Mouse (Mus musculus) hindbrain, embryonic 13.5 days (tissue): ENCODE data around the gene Lnx1. TPM values are rescaled to one million over a fixed set of nuclear protein-coding genes. Genes with fewer than 3 reads are reported as not detected.

Experiments used
- ATAC-seq: fragments of 200-750 bp; cut with Nextera tagmentation; 2 replicates; pipeline ENCODE4 v1.8.0; 2017; ENCODE audit warnings: moderate TSS enrichment; ENCODE audit not compliant: low FRiP score
- H3K27ac ChIP-seq: fragments of 300-500 bp; sonication (generic); 2 replicates; pipeline ENCODE4 v1.5.1; 2015; ENCODE audit warnings: inconsistent platforms, mild to moderate bottlenecking, moderate library complexity
- H3K27me3 ChIP-seq: fragments of 300-500 bp; sonication (generic); 2 replicates; pipeline ENCODE4 v1.6.1; 2015; ENCODE audit warnings: mild to moderate bottlenecking, inconsistent platforms
- H3K36me3 ChIP-seq: fragments of 300-500 bp; sonication (generic); 2 replicates; pipeline ENCODE4 v1.6.1; 2015; ENCODE audit warnings: mild to moderate bottlenecking, inconsistent platforms
- H3K4me1 ChIP-seq: fragments of 300-500 bp; sonication (generic); replicated peaks from 2 replicates; pipeline ENCODE4 v1.6.1; 2015; ENCODE audit warnings: inconsistent platforms
- H3K4me2 ChIP-seq: fragments of 300-500 bp; sonication (generic); 2 replicates; pipeline ENCODE4 v1.6.1; 2015; ENCODE audit warnings: inconsistent platforms, mild to moderate bottlenecking, moderate library complexity
- H3K4me3 ChIP-seq: fragments of 300-500 bp; sonication (generic); 2 replicates; pipeline ENCODE4 v1.5.1; 2015; ENCODE audit warnings: mild to moderate bottlenecking, inconsistent platforms
- H3K9ac ChIP-seq: fragments of 300-500 bp; sonication (generic); 2 replicates; pipeline ENCODE4 v1.6.1; 2015; ENCODE audit warnings: mild to moderate bottlenecking, inconsistent platforms
- H3K9me3 ChIP-seq: fragments of 300-500 bp; sonication (generic); 2 replicates; pipeline ENCODE4 v1.6.1; 2016; ENCODE audit warnings: inconsistent platforms
- WGBS: fragments of 180-500 bp; shearing (Covaris S2); methylation state at CpG from one replicate; pipeline ENCODE4 v1.1.7; 2015; 5-methylcytosine and 5-hydroxymethylcytosine counted together
- polyA plus RNA-seq: library from polyadenylated mRNA; unstranded; fragments of >200 nt; fragmentation: Nextera tagmentation; extraction: Ambion mirVana; gene quantifications from 2 replicates; pipeline ENCODE4 v1.2.1, GENCODE M21; 2015

The Lnx1 gene
- polyA plus RNA-seq, 1 experiment from 2014 or later = 3.3 TPM

- Histone ChIP-seq H3K4me1 (no peaks in the 10 kb centered on the region), H3K36me3 (no peaks in the 10 kb centered on the region), H3K9ac (no peak overlapping the region), H3K4me2 (no peak overlapping the region), H3K27me3 (0 out of 2 replicates have a peak, but pooled peaks cover 3% of the 10 kb centered on the region), H3K4me3 (no peak overlapping the region), H3K27ac (no peak overlapping the region), H3K9me3 (no peaks in the 10 kb centered on the region)
- WGBS = 46% methylated on average over 6 of the region's 6 CpGs
- 0 out of 2 replicates have a peak, but pooled peaks have one; percentile 28 for ATAC-seq
Observed at GRCm38 (mm10) chr5:74641000-74641399, 61.7 kb downstream of the Lnx1 start.

DNA sequence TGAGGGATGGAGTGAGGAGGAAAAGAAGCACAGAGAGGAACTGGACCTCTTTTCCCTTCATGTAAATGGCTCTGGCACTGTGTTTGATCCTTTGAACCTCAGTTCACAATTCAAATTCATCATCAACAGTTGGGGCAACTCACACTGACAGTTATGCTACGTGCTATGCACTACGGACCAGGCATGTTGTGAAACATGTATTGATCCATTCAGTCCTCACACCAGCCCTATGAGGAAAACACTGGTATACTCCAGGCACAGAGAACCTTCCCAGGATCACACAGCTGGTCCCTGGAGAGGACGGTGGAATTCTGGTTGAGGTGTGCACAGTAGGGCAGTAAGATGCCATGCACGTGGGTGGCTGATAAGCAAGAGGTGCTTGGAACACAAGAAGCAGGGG lies 62.2 kb downstream of the Lnx1 start:
- Histone ChIP-seq H3K36me3 (no peaks in the 10 kb centered on the region), H3K4me3 (no peak overlapping the region), H3K4me2 (no peak overlapping the region), H3K4me1 (no peaks in the 10 kb centered on the region), H3K27ac (no peak overlapping the region), H3K9ac (no peak overlapping the region), H3K27me3 (0 out of 2 replicates have a peak, but pooled peaks cover 3% of the 10 kb centered on the region), H3K9me3 (no peaks in the 10 kb centered on the region)
- no peak for ATAC-seq
- 90% methylated on average over 4 of the region's 4 CpGs for WGBS

DNA sequence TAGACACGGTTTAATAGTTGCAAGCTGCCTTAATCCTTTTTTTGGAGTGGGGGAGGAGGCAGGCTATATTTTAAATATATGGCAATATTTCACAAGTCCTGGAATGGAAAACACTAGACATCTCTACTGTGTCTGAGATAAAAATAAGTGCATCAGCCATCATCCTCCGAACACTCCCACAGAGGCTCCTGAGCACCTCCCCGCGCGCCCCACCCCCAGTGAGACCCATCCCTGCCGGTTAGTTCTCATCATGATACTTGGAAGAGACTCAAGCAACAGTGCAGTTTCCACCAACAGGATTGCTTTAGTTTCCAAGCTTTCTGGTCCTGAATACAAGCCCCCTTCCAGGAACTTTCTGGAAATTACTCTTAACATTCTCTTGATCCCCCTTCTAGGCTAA lies 63.2 kb downstream of the Lnx1 start:
- Histone ChIP-seq H3K4me3 (no peak overlapping the region), H3K27me3 (0 out of 2 replicates have a peak, but pooled peaks cover 3% of the 10 kb centered on the region), H3K27ac (no peak overlapping the region), H3K9ac (no peak overlapping the region), H3K4me2 (no peak overlapping the region), H3K4me1 (no peaks in the 10 kb centered on the region), H3K9me3 (no peaks in the 10 kb centered on the region), H3K36me3 (no peaks in the 10 kb centered on the region)
- no peak for ATAC-seq
- WGBS = 94% methylated on average over 6 of the region's 6 CpGs

- Histone ChIP-seq H3K4me2 (no peak overlapping the region), H3K9ac (no peak overlapping the region), H3K27ac (no peak overlapping the region), H3K4me1 (peaks cover 10% of the 10 kb centered on the region), H3K27me3 (no peaks in the 10 kb centered on the region), H3K4me3 (no peak overlapping the region), H3K9me3 (no peaks in the 10 kb centered on the region), H3K36me3 (no peaks in the 10 kb centered on the region)
- ATAC-seq = no peak
- WGBS = 94% methylated on average over 3 of the region's 3 CpGs
Observed at GRCm38 (mm10) chr5:74634391-74634790, 68.3 kb downstream of the Lnx1 start.

DNA sequence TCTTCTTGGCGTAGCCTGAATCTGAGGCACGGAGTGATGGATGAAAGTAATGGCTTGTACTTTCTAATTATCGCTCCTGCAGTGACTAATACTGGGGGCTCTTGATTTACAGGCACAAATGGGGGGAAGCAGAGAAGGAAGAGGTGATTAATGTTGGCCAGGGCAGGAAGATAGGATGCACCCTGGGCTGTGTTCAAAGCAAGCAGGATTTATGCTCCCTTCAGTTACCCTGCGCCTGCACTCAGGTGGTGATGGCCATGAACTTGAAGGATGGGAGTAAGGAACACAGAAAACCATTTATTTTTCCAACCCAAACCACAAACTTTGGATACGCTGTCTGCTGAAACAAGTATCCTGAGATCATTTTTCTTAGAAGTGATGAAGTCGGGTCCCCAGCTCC lies 69.3 kb downstream of the Lnx1 start:
- Histone ChIP-seq H3K9me3 (no peaks in the 10 kb centered on the region), H3K4me3 (no peak overlapping the region), H3K9ac (no peak overlapping the region), H3K36me3 (no peaks in the 10 kb centered on the region), H3K4me1 (peaks cover 10% of the 10 kb centered on the region), H3K27ac (no peak overlapping the region), H3K4me2 (no peak overlapping the region), H3K27me3 (no peaks in the 10 kb centered on the region)
- WGBS = 69% methylated on average over 6 of the region's 6 CpGs
- no peak for ATAC-seq

GRCm38 (mm10) chr5:74632369-74633114 lies 70.2 kb downstream of the Lnx1 start:
- Histone ChIP-seq H3K9ac (no peak overlapping the region), H3K27me3 (no peaks in the 10 kb centered on the region), H3K36me3 (no peaks in the 10 kb centered on the region), H3K9me3 (no peaks in the 10 kb centered on the region), H3K4me1 (peaks cover 10% of the 10 kb centered on the region), H3K4me3 (no peak overlapping the region), H3K27ac (0 out of 2 replicates have a peak overlapping the region, but pooled peaks have one; percentile 19), H3K4me2 (no peak overlapping the region)
- ATAC-seq = no peak
- WGBS = 55% methylated on average over 17 of the region's 17 CpGs

DNA sequence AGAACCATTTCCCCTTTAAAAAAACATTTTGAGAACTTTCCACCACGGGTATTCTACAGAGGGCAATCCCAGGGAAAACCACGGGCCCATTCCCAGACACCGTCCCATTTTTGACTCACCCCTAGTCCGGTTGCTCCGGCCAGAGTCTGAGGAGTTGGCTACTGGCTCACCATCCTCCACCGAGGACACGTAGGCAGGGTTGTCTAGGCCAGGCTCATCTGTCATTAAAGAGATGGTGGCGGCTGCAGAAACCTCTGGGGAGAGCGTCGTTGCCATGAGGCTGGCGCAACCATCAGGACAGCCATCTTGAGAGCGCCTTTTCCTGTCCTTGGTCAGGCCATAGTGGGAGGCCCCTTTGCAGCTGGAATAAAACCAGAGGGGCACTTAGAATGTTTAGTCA lies 74.7 kb downstream of the Lnx1 start:
- Histone ChIP-seq H3K27me3 (no peaks in the 10 kb centered on the region), H3K9ac (no peak overlapping the region), H3K36me3 (no peaks in the 10 kb centered on the region), H3K4me1 (peaks cover 5% of the 10 kb centered on the region; the same call in 1 of the 2 replicates), H3K4me3 (no peak overlapping the region), H3K4me2 (no peak overlapping the region), H3K9me3 (no peaks in the 10 kb centered on the region), H3K27ac (no peak overlapping the region)
- WGBS = 89% methylated on average over 12 of the region's 12 CpGs
- no peak for ATAC-seq

DNA sequence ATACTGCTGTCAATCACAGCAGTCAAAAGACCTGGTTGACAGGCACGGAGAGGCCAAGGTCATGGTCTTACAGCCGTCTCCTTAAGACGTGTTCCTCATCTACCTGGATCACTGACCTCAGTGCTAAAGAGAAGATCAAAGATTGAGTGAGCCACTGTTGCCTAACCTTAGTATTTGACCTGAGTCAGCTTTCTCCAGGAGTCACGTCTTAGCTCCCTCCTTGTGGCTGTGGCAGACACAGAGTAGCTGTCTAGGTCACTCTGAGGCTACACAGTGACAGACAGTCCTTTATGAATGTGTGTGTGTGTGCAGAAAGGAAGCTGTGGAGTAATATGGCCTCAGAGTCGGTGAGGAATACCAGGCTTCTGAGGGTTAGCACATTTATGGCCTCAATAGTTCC lies 78.3 kb downstream of the Lnx1 start:
- Histone ChIP-seq H3K9me3 (no peaks in the 10 kb centered on the region), H3K36me3 (no peaks in the 10 kb centered on the region), H3K4me1 (peaks cover 6% of the 10 kb centered on the region; the same call in 1 of the 2 replicates), H3K4me2 (no peak overlapping the region), H3K9ac (no peak overlapping the region), H3K27ac (no peak overlapping the region), H3K27me3 (no peaks in the 10 kb centered on the region), H3K4me3 (no peak overlapping the region)
- no peak for ATAC-seq
- 65% methylated on average over 5 of the region's 5 CpGs for WGBS

- no peak overlapping the region for H3K4me3 ChIP-seq
- 91% methylated on average over 14 of the region's 14 CpGs for WGBS
- no peak overlapping the region for H3K4me2 ChIP-seq
- H3K27me3 ChIP-seq = no peaks in the 10 kb centered on the region
- H3K36me3 ChIP-seq = no peaks in the 10 kb centered on the region
- ATAC-seq = no peak
- no peak overlapping the region for H3K27ac ChIP-seq
- no peak overlapping the region for H3K9ac ChIP-seq
- H3K4me1 ChIP-seq = peaks cover 6% of the 10 kb centered on the region; the same call in 1 of the 2 replicates
- no peaks in the 10 kb centered on the region for H3K9me3 ChIP-seq
Observed at GRCm38 (mm10) chr5:74623316-74624000, 79.3 kb downstream of the Lnx1 start.

DNA sequence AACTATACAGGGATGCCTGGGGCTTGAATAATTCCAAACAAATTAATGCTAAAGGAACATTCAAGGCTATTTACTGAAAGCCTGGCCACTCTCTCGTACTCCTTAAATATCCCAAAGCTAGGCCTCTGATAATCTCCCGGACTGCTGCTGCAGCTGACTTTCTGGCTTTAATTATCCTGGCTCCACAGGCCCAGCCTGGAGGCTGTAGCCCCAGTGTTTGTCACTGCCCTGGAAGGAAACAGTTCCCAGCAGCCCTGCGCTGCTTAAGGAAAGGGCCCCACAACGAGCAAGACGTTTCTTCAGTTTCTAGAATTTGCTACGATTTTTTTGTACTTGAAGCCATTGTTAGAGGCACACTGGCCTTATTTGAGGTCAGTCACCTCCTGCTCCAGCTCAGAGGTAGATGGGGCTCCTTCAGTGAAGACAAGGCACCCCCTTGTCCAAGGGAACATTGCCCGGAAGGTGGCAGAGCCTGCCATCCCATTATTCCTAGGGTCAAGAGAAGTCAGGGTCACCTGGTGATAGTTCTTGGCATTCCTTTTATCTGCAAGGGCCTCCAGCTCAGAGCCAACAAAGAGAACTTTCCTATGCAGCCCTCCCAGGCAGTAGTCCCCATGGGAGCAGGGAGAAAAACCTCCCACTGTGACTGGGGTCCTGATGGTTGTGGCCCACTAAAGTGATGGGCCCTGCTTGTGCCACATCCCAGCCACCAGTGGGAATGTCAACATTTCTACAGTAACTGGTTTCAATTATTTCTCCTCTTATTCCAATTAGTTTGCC lies 80.8 kb downstream of the Lnx1 start:
- H3K4me3 ChIP-seq = no peak overlapping the region
- no peak overlapping the region for H3K9ac ChIP-seq
- no peak overlapping the region for H3K4me2 ChIP-seq
- H3K36me3 ChIP-seq = no peaks in the 10 kb centered on the region
- 44% methylated on average over 7 of the region's 7 CpGs for WGBS
- no peaks in the 10 kb centered on the region for H3K27me3 ChIP-seq
- ATAC-seq = no peak
- peaks cover 6% of the 10 kb centered on the region; the same call in 1 of the 2 replicates for H3K4me1 ChIP-seq
- no peaks in the 10 kb centered on the region for H3K9me3 ChIP-seq
- no peak overlapping the region for H3K27ac ChIP-seq

DNA sequence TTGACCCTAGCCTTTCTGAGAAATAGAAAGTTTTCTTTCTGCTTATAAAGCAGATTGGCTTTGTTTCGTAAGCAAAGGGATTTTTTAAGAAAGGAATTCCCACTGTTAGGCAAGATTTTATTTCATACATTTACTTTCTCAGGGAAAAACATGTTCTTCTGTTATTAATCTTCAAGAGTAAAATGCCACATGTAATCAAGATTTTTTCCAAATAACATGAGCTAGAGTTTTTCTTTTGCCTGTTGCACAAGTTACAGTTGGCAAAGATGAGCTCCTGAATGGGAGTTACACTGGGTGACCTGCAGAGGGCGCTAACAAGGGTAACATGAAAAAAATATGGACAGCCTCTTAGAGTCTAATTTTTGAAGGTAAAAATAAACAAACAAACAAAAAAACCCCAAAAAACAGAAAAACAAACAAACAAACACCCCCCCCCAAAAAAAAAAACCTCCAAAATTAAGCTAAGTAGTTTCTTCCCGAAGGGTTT lies 84.1 kb downstream of the Lnx1 start:
- Histone ChIP-seq H3K27ac (no peak overlapping the region), H3K4me2 (no peak overlapping the region), H3K36me3 (no peaks in the 10 kb centered on the region), H3K4me3 (no peak overlapping the region), H3K9me3 (no peaks in the 10 kb centered on the region), H3K9ac (no peak overlapping the region), H3K27me3 (no peaks in the 10 kb centered on the region), H3K4me1 (peaks cover 6% of the 10 kb centered on the region; the same call in 1 of the 2 replicates)
- no peak for ATAC-seq
- 72% methylated on average over 3 of the region's 3 CpGs for WGBS
